ENCODE assay signal across 16 mouse cellular contexts in genomic region chr7:84578841-84579240, GRCm38 (mm10). TPM values are rescaled to one million over a fixed set of nuclear protein-coding genes. Genes with fewer than 3 reads are reported as not detected.
DNase-seq lines count a peak whose midpoint lies in the region; ATAC-seq lines count a peak whose summit lies in the region.
"Had no signal": no experiment of that assay in that cellular context is flagged by ENCODE, and none has a peak within 500 bp of the region (broad histone marks: within the 10 kb centered on the region; RNA-seq: fewer than 3 reads in every experiment).

No protein-coding gene starts in this region.

- peak; percentile 8 for DNase-seq in forebrain, embryonic 14.5 days (ENCODE audit: low spot score)
- peak; percentile 71 for DNase-seq in right cerebral cortex, adult 18-20 months
- no peak for DNase-seq in right cerebral cortex, postnatal 4 days
- DNase-seq in left cerebral cortex, adult 18-20 months (ENCODE audit: low spot score in 2 of 2), result peak; percentile 56 to 57
- peak; percentile 80 for DNase-seq in telencephalon, adult 2 months (ENCODE audit: low read depth, low spot score)
- DNase-seq in thymus, postnatal 25 days, result no peak
- DNase-seq: cerebellum, adult 11 months; heart, adult 2 months; heart, postnatal 14 days; lung, postnatal 4 days; midbrain, embryonic 14.5 days; spleen, adult 18-20 months had no signal

- no peak overlapping the region for H3K4me3 ChIP-seq in forebrain, embryonic 14.5 days (ENCODE audit: low read depth, low read length)
- no peak overlapping the region for H3K4me3 ChIP-seq in forebrain, embryonic 13.5 days
- H3K4me3 ChIP-seq in kidney, embryonic 15.5 days (replicated peaks), result no peak overlapping the region
- H3K4me3 ChIP-seq: heart, adult 2 months; liver, embryonic 15.5 days had no signal

- no peak overlapping the region for H3K4me2 ChIP-seq in forebrain, embryonic 14.5 days (ENCODE audit: low read length)
- H3K4me2 ChIP-seq in forebrain, embryonic 13.5 days, result no peak overlapping the region
- H3K4me2 ChIP-seq in kidney, embryonic 15.5 days, result no peak overlapping the region
- H3K4me2 ChIP-seq: liver, embryonic 15.5 days had no signal

- H3K9me3 ChIP-seq in forebrain, embryonic 14.5 days (replicated peaks; ENCODE audit: control insufficient read depth, low read length), result no peaks in the 10 kb centered on the region
- H3K9me3 ChIP-seq in forebrain, embryonic 13.5 days (replicated peaks), result no peaks in the 10 kb centered on the region
- H3K9me3 ChIP-seq in kidney, embryonic 15.5 days (replicated peaks), result no peaks in the 10 kb centered on the region
- H3K9me3 ChIP-seq: liver, embryonic 15.5 days had no signal

- H3K27me3 ChIP-seq in forebrain, embryonic 14.5 days (replicated peaks; ENCODE audit: control insufficient read depth, insufficient read depth, low read length), result no peaks in the 10 kb centered on the region
- no peaks in the 10 kb centered on the region for H3K27me3 ChIP-seq in forebrain, embryonic 13.5 days
- no peaks in the 10 kb centered on the region for H3K27me3 ChIP-seq in kidney, embryonic 15.5 days

- no peak overlapping the region for H3K9ac ChIP-seq in forebrain, embryonic 14.5 days (ENCODE audit: low read length)
- no peak overlapping the region for H3K9ac ChIP-seq in forebrain, embryonic 13.5 days
- H3K9ac ChIP-seq in kidney, embryonic 15.5 days, result no peak overlapping the region
- H3K9ac ChIP-seq: liver, embryonic 15.5 days had no signal

- no peaks in the 10 kb centered on the region for H3K4me1 ChIP-seq in forebrain, embryonic 14.5 days (ENCODE audit: control insufficient read depth, insufficient read depth, low read length)
- no peaks in the 10 kb centered on the region for H3K4me1 ChIP-seq in forebrain, embryonic 13.5 days
- no peaks in the 10 kb centered on the region for H3K4me1 ChIP-seq in kidney, embryonic 15.5 days
- H3K4me1 ChIP-seq: liver, embryonic 15.5 days had no signal

- 80% methylated on average over 1 of the region's 1 CpGs for WGBS in forebrain, embryonic 14.5 days
- WGBS in forebrain, embryonic 13.5 days, result 80% methylated on average over 1 of the region's 1 CpGs
- WGBS in kidney, embryonic 15.5 days, result 100% methylated on average over 1 of the region's 1 CpGs

- no peak for ATAC-seq in forebrain, embryonic 14.5 days
- no peak; the same call in 1 of the 2 replicates for ATAC-seq in forebrain, embryonic 13.5 days
- no peak for ATAC-seq in kidney, embryonic 15.5 days (replicated peaks; ENCODE audit: low FRiP score)

- no peak overlapping the region for H3K27ac ChIP-seq in forebrain, embryonic 14.5 days (ENCODE audit: low read depth, low read length)
- H3K27ac ChIP-seq in forebrain, embryonic 13.5 days, result no peak overlapping the region
- no peak overlapping the region for H3K27ac ChIP-seq in kidney, embryonic 15.5 days
- H3K27ac ChIP-seq: heart, adult 2 months; kidney, postnatal 0 days; liver, embryonic 15.5 days had no signal

- no peaks in the 10 kb centered on the region for H3K36me3 ChIP-seq in forebrain, embryonic 14.5 days (ENCODE audit: control insufficient read depth, insufficient read depth, low read length)
- no peaks in the 10 kb centered on the region for H3K36me3 ChIP-seq in forebrain, embryonic 13.5 days (ENCODE audit: poor library complexity, severe bottlenecking)
- no peaks in the 10 kb centered on the region for H3K36me3 ChIP-seq in kidney, embryonic 15.5 days
- H3K36me3 ChIP-seq: liver, embryonic 15.5 days had no signal

RNA-seq across cellular contexts. Expression of gene Fah, which starts 27.7 kb away (rescaled TPM):
- polyA plus RNA-seq in forebrain, embryonic 14.5 days (2014; fragmentation: Nextera tagmentation; extraction: Ambion mirVana), result 6.3 and 7.2 TPM in 2 replicates
- polyA plus RNA-seq in forebrain, embryonic 13.5 days (2015; fragmentation: Nextera tagmentation; extraction: Ambion mirVana), result 3.6 TPM in 2 replicates
- total RNA-seq in left cerebral cortex, adult 18-20 months (2021), result 10 to 100 TPM; 22.6 to 24.1 TPM
- 8.9 and 11.3 TPM in 2 replicates for polyA plus RNA-seq in kidney, embryonic 15.5 days (2015; fragmentation: Nextera tagmentation; extraction: Ambion mirVana)

RNA-seq across cellular contexts. Expression of gene Gm2115, which starts 50.1 kb away (rescaled TPM):
- polyA plus RNA-seq in forebrain, embryonic 14.5 days (2014; fragmentation: Nextera tagmentation; extraction: Ambion mirVana), result 0.36 and 0.38 TPM in 2 replicates
- 0.37 and 0.47 TPM in 2 replicates for polyA plus RNA-seq in forebrain, embryonic 13.5 days (2015; fragmentation: Nextera tagmentation; extraction: Ambion mirVana)
- 1 to 10 TPM; 6.4 to 7.0 TPM for total RNA-seq in left cerebral cortex, adult 18-20 months (2021)
- 0.18 and 0.60 TPM in 2 replicates for polyA plus RNA-seq in kidney, embryonic 15.5 days (2015; fragmentation: Nextera tagmentation; extraction: Ambion mirVana)

Comparison
In these comparisons a context has a peak if more than half of its experiments do, and no peak if none do; other contexts are left out.
1. DNase-seq: peak in forebrain, embryonic 14.5 days (single experiment), right cerebral cortex, adult 18-20 months (single experiment), left cerebral cortex, adult 18-20 months (2 of 2) and telencephalon, adult 2 months (single experiment); none in right cerebral cortex, postnatal 4 days (single experiment) and thymus, postnatal 25 days (single experiment).